Mouse (Mus musculus): ENCODE results near the gene Rab17.

The Rab17 gene

GRCm38 (mm10) chr1:90928575-90928934, 40.9 kb downstream of the Rab17 start:
- DNase-seq (ENCODE audit: low spot score in 2 of 2), result peak; percentile 80 to 91

- no peak for DNase-seq (ENCODE audit: low spot score in 2 of 2)
Measured at GRCm38 (mm10) chr1:90927929-90928574, 41.4 kb downstream of the Rab17 start.

GRCm38 (mm10) chr1:90927308-90927707, 42.2 kb downstream of the Rab17 start:
- no peak for DNase-seq (ENCODE audit: low spot score in 2 of 2)

- peak in 1 of 2 experiments; percentile 27 for DNase-seq (ENCODE audit: low spot score in 2 of 2)
Measured at GRCm38 (mm10) chr1:90926030-90926429, 43.4 kb downstream of the Rab17 start.

GRCm38 (mm10) chr1:90921687-90922086, 47.8 kb downstream of the Rab17 start:
- DNase-seq (ENCODE audit: low spot score in 2 of 2), result no peak

- no peak for DNase-seq (ENCODE audit: low spot score in 2 of 2)
Measured at GRCm38 (mm10) chr1:90917509-90917908, 52.0 kb downstream of the Rab17 start.

GRCm38 (mm10) chr1:90914948-90915569, 54.4 kb downstream of the Rab17 start, which contains the start of gene Mlph:
TSS of gene Mlph (plus strand) at chr1:90915085.
- DNase-seq (ENCODE audit: low spot score in 2 of 2), result no peak

GRCm38 (mm10) chr1:90913231-90913630, 56.2 kb downstream of the Rab17 start:
- DNase-seq (ENCODE audit: low spot score in 2 of 2), result no peak

- no peak for DNase-seq (ENCODE audit: low spot score in 2 of 2)
Measured at GRCm38 (mm10) chr1:90909631-90910152, 59.8 kb downstream of the Rab17 start.

- DNase-seq (ENCODE audit: low spot score in 2 of 2), result no peak
Measured at GRCm38 (mm10) chr1:90909161-90909560, 60.3 kb downstream of the Rab17 start.

All from frontal cortex, postnatal 36 days (tissue).